Mouse (Mus musculus): ENCODE data around the gene Fbxo10.
"Not testable (repeated sequence)": the region's sequence is repeated elsewhere in the genome, so short reads cannot be mapped to it uniquely, and the experiment has no call there.

Gene Fbxo10

DNA sequence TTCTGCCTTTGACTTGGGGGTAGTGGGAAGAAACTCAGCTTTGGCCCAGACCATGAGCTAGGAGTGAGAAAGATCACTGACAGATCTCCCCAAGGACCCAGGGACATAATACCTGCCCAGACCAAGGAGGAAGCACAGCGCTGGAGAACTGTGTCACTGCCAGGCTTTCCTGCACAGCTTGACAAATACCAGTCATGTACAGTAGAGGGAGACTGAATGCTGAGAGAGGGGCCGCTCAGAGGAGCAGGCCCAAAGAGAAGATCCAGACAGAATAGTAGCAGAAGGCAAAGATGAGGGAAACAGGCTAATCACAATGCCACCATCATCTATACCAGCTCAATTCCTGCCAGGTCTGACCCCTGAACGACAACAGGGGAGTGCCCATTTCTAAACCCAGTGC, 29.5 kb downstream of the Fbxo10 start:
- ATAC-seq (ENCODE audit: insufficient number of reproducible peaks, low FRiP score, low TSS enrichment): peak; percentile 64

DNA sequence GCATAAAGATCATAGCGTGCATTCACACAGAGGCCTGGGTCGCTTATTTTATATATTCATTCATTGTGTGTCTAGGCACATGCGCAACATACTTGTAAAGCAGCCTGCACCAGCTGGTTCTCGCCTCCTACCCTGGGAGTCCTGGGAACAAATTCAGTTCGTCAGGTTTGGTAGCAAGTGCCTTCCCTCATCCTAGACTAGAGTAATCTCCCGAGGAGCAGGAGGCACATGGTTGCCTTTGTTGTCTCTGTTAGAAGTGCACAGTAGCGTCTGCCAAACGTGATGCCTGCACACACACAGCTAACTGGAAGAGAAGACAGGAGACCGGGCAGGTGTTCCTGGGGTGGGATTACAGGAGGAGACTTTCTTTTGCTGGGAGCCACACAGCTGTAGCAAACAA, 36.4 kb downstream of the Fbxo10 start:
- no peak for ATAC-seq (ENCODE audit: insufficient number of reproducible peaks, low FRiP score, low TSS enrichment)

- no peak for ATAC-seq (ENCODE audit: insufficient number of reproducible peaks, low FRiP score, low TSS enrichment)
These were observed 37.0 kb downstream of the Fbxo10 start for GRCm38 (mm10) chr4:45047286-45047887.

DNA sequence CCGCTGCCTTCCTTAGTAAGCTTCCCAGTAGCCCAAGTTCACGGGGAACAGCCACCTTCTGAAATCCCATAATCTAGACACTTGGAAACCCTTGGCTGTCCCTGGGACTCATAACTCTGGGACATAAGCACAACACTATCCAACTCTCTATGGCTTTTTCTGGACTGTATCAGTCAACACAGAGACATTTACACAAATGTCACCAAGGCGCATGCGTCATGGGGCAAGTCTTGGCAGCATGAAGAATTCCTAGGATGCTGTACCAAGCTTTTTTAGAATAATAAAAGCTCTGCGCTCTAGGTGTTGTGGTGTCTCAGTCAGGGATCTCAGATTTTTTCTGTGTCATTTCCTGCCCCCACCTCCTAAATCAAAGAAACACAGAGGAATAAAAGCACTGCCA, 37.7 kb downstream of the Fbxo10 start:
- no peak for ATAC-seq (ENCODE audit: insufficient number of reproducible peaks, low FRiP score, low TSS enrichment)

DNA sequence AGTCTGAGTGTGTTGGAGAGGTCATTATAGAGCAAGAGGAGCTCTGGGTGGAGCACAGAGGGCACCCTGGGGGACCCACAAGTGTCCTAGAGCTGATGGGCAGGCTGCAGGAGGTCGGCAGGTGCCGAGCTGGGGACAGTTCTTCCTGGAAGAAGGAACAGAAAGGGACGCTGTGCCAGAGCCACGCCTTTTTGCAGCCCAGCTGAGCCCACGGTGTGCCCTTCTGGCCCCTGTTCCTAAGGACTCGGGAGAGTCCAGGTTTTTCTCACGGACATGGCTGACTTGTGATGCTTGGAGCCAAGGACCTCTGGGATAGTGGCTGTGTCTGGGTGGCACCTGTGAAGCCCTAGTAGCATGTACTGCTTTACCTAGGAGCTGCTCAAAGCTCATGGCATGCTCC, 43.6 kb downstream of the Fbxo10 start:
- no peak for ATAC-seq (ENCODE audit: insufficient number of reproducible peaks, low FRiP score, low TSS enrichment)

GRCm38 (mm10) chr4:45039546-45039945, 44.9 kb downstream of the Fbxo10 start:
- not testable (repeated sequence) for ATAC-seq (ENCODE audit: insufficient number of reproducible peaks, low FRiP score, low TSS enrichment)

- not testable (repeated sequence) for ATAC-seq (ENCODE audit: insufficient number of reproducible peaks, low FRiP score, low TSS enrichment)
These were observed 45.5 kb downstream of the Fbxo10 start for GRCm38 (mm10) chr4:45038879-45039278.

- ATAC-seq (ENCODE audit: insufficient number of reproducible peaks, low FRiP score, low TSS enrichment): no peak
These were observed 46.7 kb downstream of the Fbxo10 start for GRCm38 (mm10) chr4:45037455-45038410.

DNA sequence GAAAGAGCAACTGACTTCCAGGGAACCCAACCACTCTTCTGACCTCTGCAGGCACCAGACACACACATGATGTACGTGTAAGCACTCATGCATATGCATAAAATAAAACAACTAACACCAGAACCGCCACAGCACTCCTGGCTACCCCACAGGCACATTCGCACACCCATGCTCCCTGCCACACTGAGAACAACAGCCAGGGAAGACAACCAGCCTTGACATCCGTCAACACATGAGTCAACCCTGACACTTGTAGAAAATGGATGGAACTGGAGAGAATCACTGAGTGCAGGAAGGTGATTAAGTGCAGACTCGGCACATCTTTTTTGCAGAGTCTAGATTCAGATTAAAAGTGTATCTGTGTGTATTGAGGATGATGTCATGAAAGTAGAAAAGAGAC, 47.8 kb downstream of the Fbxo10 start:
- ATAC-seq (ENCODE audit: insufficient number of reproducible peaks, low FRiP score, low TSS enrichment): no peak

DNA sequence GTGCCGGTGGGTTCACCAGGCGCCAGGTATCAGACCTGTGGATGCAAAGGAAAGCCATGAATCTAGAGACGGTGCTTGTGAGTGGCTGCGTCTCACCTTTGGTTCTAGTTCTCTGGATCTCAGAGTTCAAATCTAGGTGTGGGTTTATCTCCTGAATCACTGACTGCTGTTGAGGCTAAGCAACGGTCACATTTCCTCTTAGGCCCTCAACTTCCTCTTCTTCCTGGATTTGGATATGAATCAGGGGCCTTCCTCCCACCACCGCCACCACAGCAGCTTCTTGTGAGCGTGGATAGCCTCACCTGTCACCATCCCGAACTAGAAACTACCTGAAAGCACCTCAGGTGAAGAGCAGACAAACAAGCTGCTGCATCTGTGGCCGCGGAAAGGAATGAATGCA, 48.4 kb downstream of the Fbxo10 start:
- no peak for ATAC-seq (ENCODE audit: insufficient number of reproducible peaks, low FRiP score, low TSS enrichment)

DNA sequence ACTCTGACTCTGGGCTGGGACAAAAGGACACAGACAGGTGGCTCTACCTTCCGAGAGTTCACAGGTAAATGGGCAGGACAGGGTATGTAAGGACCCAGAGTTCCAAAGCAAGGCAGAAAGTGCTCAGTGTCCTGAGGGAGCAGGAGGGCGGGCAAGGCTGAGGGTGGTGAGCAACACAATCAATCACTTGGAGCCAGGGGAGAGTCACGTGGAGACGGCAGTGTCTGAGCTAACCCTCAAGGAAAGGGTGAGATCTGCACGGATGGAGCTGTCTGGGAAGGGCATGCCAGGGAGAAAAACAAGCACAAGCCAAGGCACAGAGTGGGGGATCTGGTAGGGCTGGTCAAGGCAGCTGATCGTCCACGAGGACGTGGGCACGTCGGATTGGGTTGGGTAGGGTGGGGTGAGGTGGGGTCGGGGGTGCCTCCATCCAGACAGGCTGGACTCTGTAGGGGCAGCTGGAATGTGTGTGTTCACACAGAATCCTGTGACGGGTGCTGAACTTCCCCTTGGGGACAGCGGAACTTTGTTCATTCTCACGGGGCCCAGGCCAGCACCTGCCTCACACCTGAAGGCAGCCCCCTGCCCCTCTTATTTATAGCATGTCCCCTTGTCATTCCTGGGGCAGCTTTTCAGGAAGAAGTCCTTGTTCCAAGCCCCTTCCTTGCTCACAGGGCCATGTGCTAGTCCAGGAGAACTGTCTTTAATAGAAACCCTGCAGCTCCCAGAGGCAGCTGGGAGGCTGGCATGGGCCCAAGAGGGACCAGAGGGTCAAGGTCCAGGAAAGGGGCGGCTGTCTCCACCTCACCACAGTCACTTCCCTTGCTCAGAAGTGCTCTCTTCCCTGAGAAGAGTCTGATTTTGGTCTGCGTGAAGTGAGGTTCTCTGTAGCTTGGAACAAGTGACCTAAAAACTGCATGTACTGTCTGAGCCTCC, 49.4 kb downstream of the Fbxo10 start:
- 0 out of 2 replicates have a peak, but pooled peaks have one; percentile 15 for ATAC-seq (ENCODE audit: insufficient number of reproducible peaks, low FRiP score, low TSS enrichment)

DNA sequence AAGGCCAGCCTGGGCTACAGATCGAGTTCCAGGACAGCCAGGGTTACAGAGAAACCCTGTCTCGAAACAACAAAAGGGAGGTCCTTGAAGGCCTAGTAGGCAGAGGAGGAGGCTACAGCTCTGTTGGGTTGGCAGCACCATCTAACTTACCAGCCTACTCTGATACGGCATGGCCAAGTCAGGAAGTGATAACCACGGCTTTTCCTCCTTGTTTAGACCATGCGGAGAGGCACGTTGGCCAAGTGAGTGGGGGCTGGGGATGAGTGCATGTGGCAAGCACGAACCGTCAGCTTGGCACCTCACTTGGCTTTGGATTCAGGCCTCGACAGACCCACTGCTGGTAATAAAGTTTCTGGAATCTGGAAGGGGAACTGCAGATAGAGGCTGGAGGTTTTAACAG, 51.8 kb downstream of the Fbxo10 start:
- ATAC-seq (ENCODE audit: insufficient number of reproducible peaks, low FRiP score, low TSS enrichment): no peak

- no peak for ATAC-seq (ENCODE audit: insufficient number of reproducible peaks, low FRiP score, low TSS enrichment)
These were observed 57.9 kb downstream of the Fbxo10 start for GRCm38 (mm10) chr4:45026459-45026858.

GRCm38 (mm10) chr4:45019009-45019408, 65.4 kb downstream of the Fbxo10 start:
- no peak for ATAC-seq (ENCODE audit: insufficient number of reproducible peaks, low FRiP score, low TSS enrichment)

DNA sequence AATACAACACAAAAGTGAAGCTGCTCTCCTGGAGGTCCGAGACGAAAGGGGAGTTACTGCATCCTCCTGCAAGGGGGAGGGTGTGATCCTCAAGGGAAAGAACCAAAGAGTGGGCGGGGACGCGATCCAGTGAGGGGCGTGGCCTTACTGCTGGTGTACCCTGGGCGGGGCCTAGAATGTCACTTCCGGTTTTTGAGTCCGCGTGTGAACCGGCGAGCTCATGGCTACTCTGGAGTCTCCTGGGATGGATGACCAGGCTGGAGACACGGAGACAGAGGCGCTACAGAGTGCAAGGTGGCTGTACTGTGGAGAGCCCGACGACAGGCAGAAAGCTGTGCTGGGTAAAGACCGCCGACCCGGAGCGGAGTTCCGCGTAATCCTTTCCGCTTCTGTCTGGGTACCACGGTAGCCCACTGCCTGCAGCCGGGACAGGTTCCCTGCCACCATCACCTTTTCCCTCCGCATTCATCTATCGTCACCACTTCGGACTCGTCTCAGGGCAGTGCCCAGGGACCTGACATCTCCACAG, 65.9 kb downstream of the Fbxo10 start, which contains the start of gene Polr1e:
Polr1e (plus strand) TSS at position 132 of the 529 bp plus-strand sequence.
- peak; percentile 83 for ATAC-seq (ENCODE audit: insufficient number of reproducible peaks, low FRiP score, low TSS enrichment)

GRCm38 (mm10) chr4:45015615-45016014, 68.8 kb downstream of the Fbxo10 start:
- ATAC-seq (ENCODE audit: insufficient number of reproducible peaks, low FRiP score, low TSS enrichment): no peak

DNA sequence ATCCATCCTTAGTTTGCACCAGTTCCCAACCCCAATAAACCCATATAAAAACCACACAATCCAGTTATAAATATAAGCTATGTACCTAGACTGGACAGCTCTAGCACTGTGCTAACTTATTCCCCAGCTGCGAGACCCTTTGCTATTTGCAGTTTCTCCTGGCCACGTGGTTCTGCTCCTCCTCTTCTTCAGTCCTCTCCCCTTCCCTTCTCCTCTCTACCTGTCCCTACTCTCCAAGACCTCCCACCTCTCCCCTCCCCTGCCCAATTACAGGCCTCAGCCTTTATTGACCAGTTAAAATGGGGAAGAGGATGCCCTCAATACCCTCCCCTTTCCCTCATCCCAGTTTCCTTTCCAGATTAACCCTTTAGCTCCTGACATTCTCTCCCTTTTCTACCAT, 70.9 kb downstream of the Fbxo10 start:
- no peak for ATAC-seq (ENCODE audit: insufficient number of reproducible peaks, low FRiP score, low TSS enrichment)

DNA sequence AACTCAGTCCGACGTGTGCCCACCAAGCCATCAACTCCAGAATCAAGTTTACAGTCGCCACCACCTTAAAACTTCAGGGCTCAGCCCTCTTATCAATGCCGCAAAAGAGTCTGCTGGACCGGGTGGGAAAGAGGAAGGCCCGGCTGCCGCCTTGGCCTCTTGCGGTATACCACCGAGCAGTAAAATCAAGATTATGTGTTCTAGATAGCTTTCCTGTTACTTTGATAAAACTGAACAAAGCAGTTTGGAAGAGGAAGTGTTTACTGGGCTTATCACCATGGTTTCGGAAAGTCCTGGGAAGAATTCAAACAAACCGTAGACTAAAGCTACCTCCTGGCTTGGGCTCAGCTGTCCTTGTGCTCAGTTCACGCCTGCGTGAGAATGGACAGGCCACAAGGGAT, 71.4 kb downstream of the Fbxo10 start:
- no peak for ATAC-seq (ENCODE audit: insufficient number of reproducible peaks, low FRiP score, low TSS enrichment)

GRCm38 (mm10) chr4:45012105-45012975, 72.1 kb downstream of the Fbxo10 start, which contains the start of gene Zbtb5:
Gene Zbtb5, minus strand, starts transcription at chr4:45012412.
- peak; percentile 96 for ATAC-seq (ENCODE audit: insufficient number of reproducible peaks, low FRiP score, low TSS enrichment)

Data from cerebellum, adult (tissue).